Mouse (Mus musculus) ES-E14 (cell line): ENCODE measurements around the gene Cntn4.

Source experiments
- CHD2 ChIP-seq: IDR thresholded peaks from 2 replicates; pipeline ENCODE4 v1.6.1; 2014; ENCODE audit warnings: mild to moderate bottlenecking, low read depth, low read length, inconsistent platforms
- HCFC1 ChIP-seq: IDR thresholded peaks from 2 replicates; pipeline ENCODE4 v1.6.1; 2012; ENCODE audit warnings: low read length, inconsistent platforms, borderline replicate concordance; ENCODE audit not compliant: insufficient read depth
- MAFK ChIP-seq: IDR thresholded peaks from 2 replicates; pipeline ENCODE4 v1.6.1; 2014; ENCODE audit warnings: mild to moderate bottlenecking, low read depth, low read length, inconsistent platforms; ENCODE audit not compliant: insufficient read depth
- ZC3H11A ChIP-seq: IDR thresholded peaks from 2 replicates; pipeline ENCODE4 v1.6.1; 2012; ENCODE audit warnings: low read depth, mild to moderate bottlenecking, inconsistent platforms, low read length, borderline replicate concordance
- ZNF384 ChIP-seq: IDR thresholded peaks from 2 replicates; pipeline ENCODE4 v1.6.1; 2012; ENCODE audit warnings: low read depth, low read length, inconsistent platforms

- no peak for TF ChIP-seq ZNF384
- no peak for TF ChIP-seq ZC3H11A
- no peak for TF ChIP-seq MAFK
- TF ChIP-seq CHD2, result no peak
- no peak for TF ChIP-seq HCFC1
These were observed 866.0 kb downstream of the Cntn4 start for GRCm38 (mm10) chr6:106543500-106543899.
